Mouse (Mus musculus): ENCODE measurements at regions not wholly inside any gene's neighbourhood (a gene's known extent, or its start where the extent isn't known, plus 50 kb on each side); places are given as distances from the start of the nearest gene placed in this dataset.

DNA sequence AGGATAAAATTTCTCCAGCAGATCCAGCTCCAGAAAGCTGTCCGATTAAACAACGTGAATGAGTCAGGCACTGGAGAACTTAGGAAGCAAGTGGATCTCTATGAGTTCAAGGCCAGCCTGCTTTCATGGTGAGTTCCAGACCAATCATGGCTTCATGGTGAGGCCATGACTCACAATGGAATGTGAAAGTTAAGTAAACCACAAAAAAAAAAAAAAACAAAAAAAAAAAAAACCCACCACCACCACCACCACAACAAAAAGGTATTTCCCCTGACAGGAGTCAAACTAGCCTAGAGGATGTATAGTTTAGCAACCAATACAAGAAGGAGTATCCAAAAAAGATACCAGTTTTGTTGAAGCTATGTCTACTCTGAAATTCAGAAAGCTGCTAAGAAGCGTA lies 188.5 kb upstream of the Adgrl2 start:
- no peak for DNase-seq (ENCODE audit: low read depth, low spot score)

- no peak for DNase-seq (ENCODE audit: low read depth, low spot score)
Observed at GRCm38 (mm10) chr3:149174689-149175390, 184.5 kb upstream of the Adgrl2 start.

- no peak for DNase-seq (ENCODE audit: low read depth, low spot score)
Observed at GRCm38 (mm10) chr3:149173537-149173936, 183.2 kb upstream of the Adgrl2 start.

GRCm38 (mm10) chr3:149171766-149172165 lies 181.4 kb upstream of the Adgrl2 start:
- DNase-seq (ENCODE audit: low read depth, low spot score) = no peak

- no peak for DNase-seq (ENCODE audit: low read depth, low spot score)
Observed at GRCm38 (mm10) chr3:149170191-149170590, 179.8 kb upstream of the Adgrl2 start.

GRCm38 (mm10) chr3:149169442-149169841 lies 179.1 kb upstream of the Adgrl2 start:
- no peak for DNase-seq (ENCODE audit: low read depth, low spot score)

DNA sequence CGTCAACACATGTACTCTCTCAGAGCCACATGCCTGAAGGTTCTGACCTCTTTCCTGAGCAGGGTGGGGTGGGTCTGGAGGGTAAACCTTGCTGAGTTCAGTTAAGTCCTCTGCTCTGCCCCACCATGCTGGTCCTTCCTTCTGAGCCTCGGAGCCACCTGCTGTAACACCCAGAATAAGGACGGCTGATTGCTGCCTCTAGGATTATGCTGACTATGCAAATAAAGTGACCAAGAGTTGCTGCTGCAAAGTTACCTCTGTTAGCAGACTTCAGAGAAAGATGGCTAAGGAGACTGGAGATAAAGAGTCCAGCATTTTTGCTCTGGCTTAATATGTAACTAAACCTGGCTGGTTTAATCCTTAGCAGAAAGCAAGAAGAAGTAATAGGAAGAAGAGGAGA lies 177.6 kb upstream of the Adgrl2 start:
- DNase-seq (ENCODE audit: low read depth, low spot score) = no peak

GRCm38 (mm10) chr3:149164804-149165203 lies 174.4 kb upstream of the Adgrl2 start:
- no peak for DNase-seq (ENCODE audit: low read depth, low spot score)

DNA sequence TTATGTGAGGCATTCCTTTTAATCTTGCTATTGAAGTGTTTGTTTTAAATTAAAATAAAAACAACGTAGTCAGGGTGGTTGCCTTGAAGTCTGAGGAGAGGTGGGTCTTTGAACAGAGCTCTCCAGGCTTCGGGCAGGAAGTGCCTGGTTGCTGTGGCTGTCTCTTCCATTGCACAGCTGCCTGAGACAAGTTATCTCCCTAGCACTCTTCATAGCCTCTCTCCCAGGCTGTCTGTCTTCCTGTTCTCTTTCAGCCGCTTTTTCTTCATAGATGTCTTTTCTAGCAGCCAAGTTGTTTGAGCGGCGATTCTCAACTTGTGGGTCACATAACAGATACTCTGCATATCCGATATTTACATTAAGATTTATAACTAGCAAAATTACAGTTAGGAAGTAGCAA lies 173.2 kb upstream of the Adgrl2 start:
- no peak for DNase-seq (ENCODE audit: low read depth, low spot score)

GRCm38 (mm10) chr3:149160833-149161232 lies 170.5 kb upstream of the Adgrl2 start:
- DNase-seq (ENCODE audit: low read depth, low spot score) = no peak

- DNase-seq (ENCODE audit: low read depth, low spot score) = no peak
Observed at GRCm38 (mm10) chr3:149157381-149157780, 167.0 kb upstream of the Adgrl2 start.

- DNase-seq (ENCODE audit: low read depth, low spot score) = no peak
Observed at GRCm38 (mm10) chr3:149152312-149152711, 162.0 kb upstream of the Adgrl2 start.

- no peak for DNase-seq (ENCODE audit: low read depth, low spot score)
Observed at GRCm38 (mm10) chr3:149150796-149151195, 160.4 kb upstream of the Adgrl2 start.

DNA sequence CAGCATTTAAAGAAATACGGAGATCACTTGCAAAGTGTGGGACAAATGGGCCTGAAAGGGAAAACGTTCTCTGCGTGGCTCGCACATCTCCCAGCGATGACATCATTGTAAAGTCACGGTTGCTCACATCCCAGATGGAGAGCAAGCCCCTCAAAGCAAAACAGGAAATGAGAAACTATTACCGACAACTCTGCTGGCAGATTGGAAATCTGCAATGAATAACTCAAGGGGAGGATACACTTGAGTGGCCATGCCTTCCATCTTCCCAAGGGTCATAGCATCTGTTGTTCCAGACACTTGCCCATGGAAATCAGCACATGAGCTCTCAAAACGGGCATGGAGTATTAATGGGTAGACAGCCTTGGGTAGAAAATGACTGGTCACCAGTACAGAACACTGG lies 158.3 kb upstream of the Adgrl2 start:
- DNase-seq (ENCODE audit: low read depth, low spot score) = no peak

- DNase-seq (ENCODE audit: low read depth, low spot score) = no peak
Observed at GRCm38 (mm10) chr3:149147916-149148315, 157.6 kb upstream of the Adgrl2 start.

- no peak for DNase-seq (ENCODE audit: low read depth, low spot score)
Observed at GRCm38 (mm10) chr3:149146673-149147072, 156.3 kb upstream of the Adgrl2 start.

GRCm38 (mm10) chr3:149140461-149140860 lies 150.1 kb upstream of the Adgrl2 start:
- DNase-seq (ENCODE audit: low read depth, low spot score) = no peak

DNA sequence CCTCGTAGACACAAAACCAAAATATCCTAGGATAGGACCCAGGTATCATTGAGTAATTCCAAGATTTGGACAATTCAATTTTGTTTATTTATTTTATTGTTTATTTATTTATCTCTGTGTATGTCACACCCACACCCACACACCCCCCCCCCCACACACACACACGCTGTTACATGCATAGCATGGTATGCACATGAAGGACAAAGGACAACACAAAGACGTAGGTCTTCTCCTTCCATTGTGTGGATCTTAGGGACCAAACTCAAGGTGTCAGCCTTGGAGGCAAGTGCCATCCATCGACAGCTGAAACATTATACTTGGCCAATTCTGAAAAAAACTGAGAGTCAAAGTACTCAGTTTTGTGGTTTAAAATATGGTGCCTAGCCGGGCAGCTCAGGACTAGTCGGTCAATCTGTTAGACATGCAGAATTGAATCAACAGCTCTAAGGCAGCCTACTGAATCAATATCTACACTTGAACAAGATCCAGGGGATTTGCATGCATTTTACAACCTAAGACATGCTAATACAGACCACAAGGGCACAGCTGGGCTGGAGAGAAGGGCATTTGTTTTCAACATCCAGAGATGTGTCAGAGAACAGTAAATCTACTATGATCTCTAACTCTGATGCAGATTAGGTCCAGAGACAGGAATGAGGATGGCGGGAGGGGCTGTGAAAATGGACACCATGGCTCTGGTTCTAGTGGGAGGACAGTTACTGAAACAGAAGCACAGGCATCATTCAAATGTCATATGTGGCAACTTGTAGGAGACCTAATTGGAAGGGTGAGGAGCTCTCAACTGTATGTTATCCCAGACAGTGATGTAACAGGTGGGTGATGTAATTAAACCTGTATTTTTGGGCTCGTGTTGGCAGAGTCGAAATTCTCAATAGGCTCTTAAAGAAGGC lies 143.9 kb upstream of the Adgrl2 start:
- no peak for DNase-seq (ENCODE audit: low read depth, low spot score)

DNA sequence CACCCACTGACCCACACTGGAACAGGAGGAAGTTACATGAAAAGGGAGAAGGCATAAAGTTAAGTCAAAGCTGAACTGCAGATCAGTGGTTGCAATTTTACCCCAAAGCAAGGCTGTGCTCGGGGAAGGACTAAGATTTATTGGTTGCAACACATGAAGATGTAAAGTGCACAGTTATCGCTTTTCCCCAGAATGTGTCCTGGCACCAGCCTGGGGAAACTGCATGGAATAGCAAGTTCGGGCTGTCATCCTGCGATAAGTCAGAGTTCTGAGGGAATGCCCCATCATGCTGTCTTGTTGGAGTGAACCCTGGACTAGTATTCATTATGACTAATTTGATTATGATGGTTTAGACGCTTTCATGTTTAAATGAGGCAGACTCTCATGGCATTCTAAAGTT lies 128.5 kb upstream of the Adgrl2 start:
- no peak for DNase-seq (ENCODE audit: low read depth, low spot score)

- no peak for DNase-seq (ENCODE audit: low read depth, low spot score)
Observed at GRCm38 (mm10) chr3:149117684-149118056, 127.3 kb upstream of the Adgrl2 start.

- DNase-seq (ENCODE audit: low read depth, low spot score) = no peak
Observed at GRCm38 (mm10) chr3:149117018-149117683, 126.8 kb upstream of the Adgrl2 start.

DNA sequence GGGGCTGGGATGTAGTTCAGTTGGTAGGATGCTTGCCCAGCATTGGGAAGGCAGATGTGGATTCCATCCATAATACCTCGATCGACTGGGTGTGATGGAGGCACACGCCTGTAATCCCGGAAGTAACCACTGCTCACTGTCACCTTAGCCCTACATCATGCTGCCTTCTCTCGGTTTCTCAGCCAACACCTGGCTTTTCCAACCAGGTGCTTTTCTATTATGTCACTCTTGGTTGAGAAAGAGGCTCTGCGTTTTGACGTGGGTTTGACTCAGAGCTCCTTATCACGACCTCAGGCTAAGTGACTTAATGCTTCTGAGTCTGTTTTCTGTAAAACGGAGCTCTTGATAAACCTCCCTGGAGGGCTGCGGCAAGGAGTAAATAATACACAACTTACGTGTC lies 126.2 kb upstream of the Adgrl2 start:
- no peak for DNase-seq (ENCODE audit: low read depth, low spot score)

Data from retina, postnatal 7 days (tissue).